Mouse (Mus musculus) liver, postnatal 0 days (tissue): ENCODE measurements around the gene Fbxw4. TPM values are rescaled to one million over a fixed set of nuclear protein-coding genes. Genes with fewer than 3 reads are reported as not detected.

Experiments used
- ATAC-seq: fragments of 200-750 bp; cut with Nextera tagmentation; 2 replicates; pipeline ENCODE4 v1.8.0; 2017; ENCODE audit warnings: mild to moderate bottlenecking, moderate library complexity
- DNase-seq: peaks from one replicate; pipeline ENCODE4 v3.0.0-alpha.2; 2016
- H3K27ac ChIP-seq: fragments of 300-500 bp; sonication (generic); 2 replicates; pipeline ENCODE4 v1.5.1; 2014; ENCODE audit warnings: antibody characterized with exemption, moderate library complexity, mild to moderate bottlenecking, low read depth
- H3K27me3 ChIP-seq: fragments of 300-500 bp; sonication (generic); 2 replicates; pipeline ENCODE4 v1.6.1; 2014; ENCODE audit warnings: low read length, control low read depth, mixed read lengths; ENCODE audit not compliant: insufficient read depth
- H3K36me3 ChIP-seq: fragments of 300-500 bp; sonication (generic); replicated peaks from 2 replicates; pipeline ENCODE4 v1.6.1; 2014; ENCODE audit warnings: mild to moderate bottlenecking, control low read depth, low read length, moderate library complexity, mixed read lengths; ENCODE audit not compliant: insufficient read depth
- H3K4me1 ChIP-seq: fragments of 300-500 bp; sonication (generic); 2 replicates; pipeline ENCODE4 v1.6.1; 2014; ENCODE audit warnings: antibody characterized with exemption, mild to moderate bottlenecking, control low read depth; ENCODE audit not compliant: insufficient read depth
- H3K4me2 ChIP-seq: fragments of 300-500 bp; sonication (generic); 2 replicates; pipeline ENCODE4 v1.6.1; 2014; ENCODE audit warnings: low read depth, mild to moderate bottlenecking, low read length, moderate library complexity, mixed read lengths
- H3K4me3 ChIP-seq: fragments of 300-500 bp; sonication (generic); 2 replicates; pipeline ENCODE4 v1.5.1; 2014; ENCODE audit warnings: low read depth, low read length
- H3K9ac ChIP-seq: fragments of 300-500 bp; sonication (generic); replicated peaks from 2 replicates; pipeline ENCODE4 v1.6.1; 2014; ENCODE audit warnings: mild to moderate bottlenecking, moderate library complexity
- H3K9me3 ChIP-seq: fragments of 300-500 bp; sonication (generic); 2 replicates; pipeline ENCODE4 v1.6.1; 2016; ENCODE audit warnings: mild to moderate bottlenecking, control low read depth, low read length, mixed read lengths
- CTCF ChIP-seq: sonication (generic); IDR thresholded peaks from 2 replicates; pipeline ENCODE4 v1.5.1; 2016; ENCODE audit warnings: antibody characterized with exemption, low read depth
- EP300 ChIP-seq: IDR thresholded peaks from 2 replicates; pipeline ENCODE4 v1.6.1; 2016; ENCODE audit warnings: antibody characterized with exemption, low read depth, mild to moderate bottlenecking
- WGBS: fragments of 180-500 bp; shearing (Covaris S2); extraction: QIAGEN DNeasy Blood & Tissue Kit; methylation state at CpG from one replicate; pipeline ENCODE4 v1.1.7; 2014; ENCODE audit not compliant: insufficient replicate concordance; 5-methylcytosine and 5-hydroxymethylcytosine counted together
- polyA plus RNA-seq: library from polyadenylated mRNA; unstranded; fragments of >200 nt; fragmentation: Nextera tagmentation; extraction: Ambion mirVana; gene quantifications from 2 replicates; pipeline ENCODE4 v1.2.1, GENCODE M21; 2015

The Fbxw4 gene
- polyA plus RNA-seq, 1 experiment from 2014 or later: 2.2 TPM

DNA sequence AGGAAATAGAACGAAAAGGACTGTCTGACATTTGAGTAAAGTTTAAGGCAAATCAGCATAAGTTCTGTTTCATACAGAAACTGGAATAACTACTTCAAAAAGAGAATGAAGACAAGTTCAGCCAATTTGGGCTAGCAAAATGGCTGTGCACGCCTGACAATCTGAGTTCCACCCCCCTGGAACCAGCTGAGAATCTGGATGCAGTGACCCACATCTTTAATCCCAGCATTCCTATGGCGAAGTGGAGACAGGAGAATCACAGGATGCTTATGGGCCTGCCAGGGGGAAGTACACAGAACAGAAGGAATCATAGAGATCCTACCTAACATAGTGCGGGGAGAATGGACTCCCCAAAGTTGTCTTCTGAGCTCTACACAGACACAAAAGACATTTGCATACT is 63.0 kb downstream of the Fbxw4 start:
- no peak for TF ChIP-seq CTCF
- TF ChIP-seq EP300: no peak
- H3K27me3 ChIP-seq: no peaks in the 10 kb centered on the region
- no peak overlapping the region for H3K9ac ChIP-seq
- H3K36me3 ChIP-seq: no peaks in the 10 kb centered on the region
- no peak overlapping the region for H3K27ac ChIP-seq
- H3K4me2 ChIP-seq: no peak overlapping the region
- WGBS: 83% methylated on average over 4 of the region's 4 CpGs
- H3K4me3 ChIP-seq: no peak overlapping the region
- no peaks in the 10 kb centered on the region for H3K9me3 ChIP-seq
- DNase-seq (no peak), ATAC-seq (no peak)
- no peaks in the 10 kb centered on the region; the same call in 1 of the 2 replicates for H3K4me1 ChIP-seq

DNA sequence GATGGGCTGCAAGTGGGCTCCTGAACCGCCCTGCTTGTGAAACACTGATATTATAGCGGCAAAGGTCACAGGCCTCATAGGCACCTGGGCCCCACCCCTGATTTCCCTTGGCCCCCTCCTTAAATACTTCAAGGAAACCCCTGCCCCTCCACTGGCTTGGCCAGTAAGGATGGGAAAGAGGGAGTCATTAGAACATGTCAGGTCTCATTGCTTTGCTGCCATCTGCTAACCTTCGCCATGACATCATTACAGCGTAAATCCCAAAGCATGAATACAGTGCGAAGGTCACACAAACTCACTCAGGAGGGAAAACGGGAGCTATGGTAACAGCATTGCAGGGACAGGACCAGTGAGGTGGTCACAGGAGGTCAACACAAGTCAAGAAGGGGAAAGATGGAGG is 63.7 kb downstream of the Fbxw4 start:
- TF ChIP-seq CTCF (no peak), EP300 (no peak)
- 84% methylated on average over 6 of the region's 6 CpGs for WGBS

DNA sequence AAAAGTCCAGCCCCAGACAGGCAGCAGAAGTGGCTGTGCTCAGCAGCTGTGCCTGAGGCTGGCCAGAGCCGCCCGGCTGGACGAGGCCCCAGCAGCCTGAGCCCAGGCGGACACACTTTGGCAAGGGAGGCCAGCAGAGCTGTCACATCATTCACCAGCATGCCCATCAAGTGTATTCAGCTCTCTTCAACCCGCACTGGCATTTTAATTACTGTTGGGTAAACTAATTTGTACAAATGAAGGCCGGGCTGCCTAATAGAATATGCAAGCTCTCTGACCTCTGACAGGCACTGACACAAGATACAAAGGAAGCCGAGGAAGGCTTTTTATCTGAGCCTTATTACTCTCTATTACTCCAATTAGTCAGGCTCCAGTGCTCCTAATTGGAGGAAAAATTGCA is 64.1 kb downstream of the Fbxw4 start:
- H3K4me2 ChIP-seq: no peak overlapping the region
- H3K9ac ChIP-seq: no peak overlapping the region

More for the DNA sequence above, 63.7 kb downstream of the Fbxw4 start:
- H3K36me3 ChIP-seq: no peaks in the 10 kb centered on the region
- H3K9ac ChIP-seq: no peak overlapping the region
- ATAC-seq (no peak), DNase-seq (no peak)
- H3K27ac ChIP-seq: no peak overlapping the region
- H3K4me1 ChIP-seq: no peaks in the 10 kb centered on the region; the same call in 1 of the 2 replicates
- no peak overlapping the region for H3K4me2 ChIP-seq
- H3K9me3 ChIP-seq: no peaks in the 10 kb centered on the region
- H3K27me3 ChIP-seq: no peaks in the 10 kb centered on the region
- no peak overlapping the region for H3K4me3 ChIP-seq

DNA sequence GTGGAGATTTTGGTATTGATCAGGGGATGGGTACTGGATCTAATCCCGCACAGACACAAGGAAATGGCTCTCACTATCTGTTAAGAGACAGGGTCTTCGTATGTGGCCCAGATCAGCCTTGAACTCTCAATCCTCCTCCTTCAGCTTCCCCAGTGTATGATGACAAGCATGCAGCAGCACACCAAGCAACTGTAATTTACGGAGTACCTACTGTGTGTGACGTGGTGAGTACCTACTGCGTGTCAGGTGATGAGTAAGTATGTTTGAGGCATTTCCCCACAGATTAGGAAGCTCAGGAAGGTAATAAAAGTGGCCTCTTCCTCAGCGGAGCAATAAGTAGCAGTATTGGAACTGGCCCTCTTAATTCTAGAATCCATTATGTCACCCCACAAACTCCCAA is 64.6 kb downstream of the Fbxw4 start:
- TF ChIP-seq EP300 (no peak), CTCF (no peak)

More for the DNA sequence above, 64.1 kb downstream of the Fbxw4 start:
- Histone ChIP-seq H3K36me3 (no peaks in the 10 kb centered on the region), H3K27ac (no peak overlapping the region), H3K27me3 (no peaks in the 10 kb centered on the region), H3K4me3 (no peak overlapping the region), H3K9me3 (no peaks in the 10 kb centered on the region), H3K4me1 (no peaks in the 10 kb centered on the region; the same call in 1 of the 2 replicates)
- DNase-seq: no peak
- 82% methylated on average over 7 of the region's 7 CpGs for WGBS
- no peak for TF ChIP-seq EP300
- TF ChIP-seq CTCF: no peak
- ATAC-seq: no peak

DNA sequence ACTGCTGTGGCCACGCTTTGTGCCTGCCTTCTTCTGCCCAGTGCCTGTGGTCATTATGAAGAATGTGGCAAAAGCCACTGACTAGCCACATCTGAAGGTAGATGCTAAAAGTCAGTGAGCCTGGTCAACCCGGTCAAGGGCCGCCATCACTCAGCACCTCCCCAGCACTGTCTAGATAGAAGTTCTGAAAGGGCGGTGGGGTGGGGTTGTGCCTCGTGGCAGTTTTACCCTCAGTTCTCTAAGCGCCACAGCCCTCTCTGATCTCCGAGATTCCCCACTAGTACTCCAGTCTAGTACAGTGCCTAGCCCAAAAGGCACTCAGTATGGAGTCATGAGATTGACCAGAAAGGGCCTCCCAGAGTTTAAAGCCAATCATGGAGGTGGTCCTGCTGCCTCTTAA is 66.0 kb downstream of the Fbxw4 start:
- TF ChIP-seq EP300: no peak
- TF ChIP-seq CTCF: no peak

More for the DNA sequence above, 64.6 kb downstream of the Fbxw4 start:
- Histone ChIP-seq H3K9ac (no peak overlapping the region), H3K36me3 (no peaks in the 10 kb centered on the region), H3K4me3 (no peak overlapping the region), H3K27ac (no peak overlapping the region), H3K9me3 (no peaks in the 10 kb centered on the region), H3K27me3 (no peaks in the 10 kb centered on the region), H3K4me2 (no peak overlapping the region), H3K4me1 (no peaks in the 10 kb centered on the region; the same call in 1 of the 2 replicates)
- ATAC-seq (no peak), DNase-seq (no peak)
- 91% methylated on average over 6 of the region's 6 CpGs for WGBS

DNA sequence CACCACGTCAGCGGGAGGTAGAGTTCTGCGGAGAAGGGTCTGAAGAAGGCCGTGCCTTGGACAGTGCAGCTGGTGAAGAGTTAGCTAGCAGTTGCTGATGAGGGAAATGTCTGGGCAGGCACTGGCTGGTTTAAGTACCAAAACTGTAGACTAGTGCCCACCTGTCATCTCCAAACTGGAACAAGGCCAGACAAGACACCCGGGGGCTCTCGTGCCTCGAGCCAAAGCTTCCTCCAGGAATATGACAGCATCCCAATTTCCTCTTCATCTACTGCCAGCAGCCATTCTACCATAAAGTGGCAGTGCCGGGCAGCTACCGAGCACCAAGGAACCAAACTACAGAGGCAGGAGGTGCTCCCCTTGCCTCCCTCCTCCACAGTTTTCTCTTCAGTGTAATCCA is 67.2 kb downstream of the Fbxw4 start:
- Histone ChIP-seq H3K4me3 (no peak overlapping the region), H3K4me2 (no peak overlapping the region), H3K27ac (no peak overlapping the region), H3K27me3 (no peaks in the 10 kb centered on the region), H3K9ac (no peak overlapping the region), H3K9me3 (no peaks in the 10 kb centered on the region), H3K36me3 (no peaks in the 10 kb centered on the region), H3K4me1 (no peaks in the 10 kb centered on the region; the same call in 1 of the 2 replicates)
- no peak for ATAC-seq
- TF ChIP-seq CTCF (no peak), EP300 (no peak)
- WGBS: 92% methylated on average over 9 of the region's 9 CpGs
- DNase-seq: no peak

More for the DNA sequence above, 66.0 kb downstream of the Fbxw4 start:
- Histone ChIP-seq H3K27me3 (no peaks in the 10 kb centered on the region), H3K9me3 (no peaks in the 10 kb centered on the region), H3K36me3 (no peaks in the 10 kb centered on the region), H3K4me3 (no peak overlapping the region), H3K9ac (no peak overlapping the region), H3K4me2 (no peak overlapping the region), H3K4me1 (no peaks in the 10 kb centered on the region; the same call in 1 of the 2 replicates), H3K27ac (no peak overlapping the region)
- ATAC-seq (no peak), DNase-seq (no peak)
- WGBS: 89% methylated on average over 7 of the region's 7 CpGs

DNA sequence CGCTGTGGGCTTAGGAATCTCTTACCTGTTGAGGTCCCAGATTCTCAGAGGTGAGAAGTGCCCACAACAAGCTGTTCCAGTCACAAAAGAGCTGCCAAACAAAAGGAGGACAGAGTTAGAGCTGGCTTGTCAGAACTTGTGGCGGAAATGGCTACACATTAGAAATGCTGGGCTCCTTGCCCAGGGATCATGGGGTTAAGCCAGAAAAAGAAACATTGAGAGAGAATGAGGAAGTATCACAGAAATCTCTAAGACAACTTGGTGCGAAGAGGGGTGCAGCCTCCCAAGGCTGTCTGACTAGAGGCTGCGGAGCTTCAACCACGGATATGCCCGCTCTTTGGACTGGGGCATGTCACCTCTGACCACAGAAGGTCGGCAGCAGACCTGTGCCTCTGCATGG is 68.4 kb downstream of the Fbxw4 start:
- Histone ChIP-seq H3K27ac (no peak overlapping the region), H3K4me2 (no peak overlapping the region)
- WGBS: 52% methylated on average over 7 of the region's 7 CpGs

More for the DNA sequence above, 68.4 kb downstream of the Fbxw4 start:
- no peak overlapping the region for H3K4me3 ChIP-seq
- H3K27me3 ChIP-seq: no peaks in the 10 kb centered on the region
- no peak for ATAC-seq
- H3K9ac ChIP-seq: no peak overlapping the region
- H3K9me3 ChIP-seq: no peaks in the 10 kb centered on the region
- no peak for DNase-seq
- no peak for TF ChIP-seq CTCF
- TF ChIP-seq EP300: no peak
- no peaks in the 10 kb centered on the region for H3K36me3 ChIP-seq
- H3K4me1 ChIP-seq: no peaks in the 10 kb centered on the region; the same call in 1 of the 2 replicates
